Mouse (Mus musculus) brain, adult 2 months (tissue): ENCODE measurements around the gene Pmm1.

Experiments used
- DNase-seq: peaks from one replicate; pipeline ENCODE4 v3.0.0; 2011; ENCODE audit warnings: low read depth, low spot score

Gene Pmm1

GRCm38 (mm10) chr15:81956457-81956856 lies 4.3 kb downstream of the Pmm1 start:
- DNase-seq = peak; percentile 78

- no peak for DNase-seq
These were observed 5.3 kb downstream of the Pmm1 start for GRCm38 (mm10) chr15:81955414-81955813.

GRCm38 (mm10) chr15:81954716-81955115 lies 6.0 kb downstream of the Pmm1 start:
- no peak for DNase-seq

- peak; percentile 80 for DNase-seq
These were observed 6.6 kb downstream of the Pmm1 start for GRCm38 (mm10) chr15:81954151-81954583.

GRCm38 (mm10) chr15:81952310-81952709 lies 8.4 kb downstream of the Pmm1 start:
- DNase-seq = no peak

- DNase-seq = no peak
These were observed 9.6 kb downstream of the Pmm1 start for GRCm38 (mm10) chr15:81951159-81951558.

GRCm38 (mm10) chr15:81950716-81951115 lies 10.0 kb downstream of the Pmm1 start:
- DNase-seq = no peak

- no peak for DNase-seq
These were observed 11.1 kb downstream of the Pmm1 start for GRCm38 (mm10) chr15:81949476-81950131.

GRCm38 (mm10) chr15:81949076-81949475 lies 11.7 kb downstream of the Pmm1 start:
- no peak for DNase-seq

GRCm38 (mm10) chr15:81943176-81943749 lies 17.5 kb downstream of the Pmm1 start:
- DNase-seq = no peak

GRCm38 (mm10) chr15:81941010-81941409 lies 19.7 kb downstream of the Pmm1 start:
- no peak for DNase-seq

- peak; percentile 71 for DNase-seq
These were observed 20.5 kb downstream of the Pmm1 start for GRCm38 (mm10) chr15:81940219-81940618.

- DNase-seq = no peak
These were observed 21.0 kb downstream of the Pmm1 start for GRCm38 (mm10) chr15:81939774-81940173.

- peak; percentile 90 for DNase-seq
These were observed 21.5 kb downstream of the Pmm1 start for GRCm38 (mm10) chr15:81939157-81939715.

GRCm38 (mm10) chr15:81938246-81938645 lies 22.5 kb downstream of the Pmm1 start:
- DNase-seq = peak; percentile 90

- DNase-seq = peak; percentile 88
These were observed 23.4 kb downstream of the Pmm1 start for GRCm38 (mm10) chr15:81937098-81937972.

- DNase-seq = peak; percentile 94
These were observed 24.1 kb downstream of the Pmm1 start, which contains the start of gene Csdc2 for GRCm38 (mm10) chr15:81936679-81937078. Gene Csdc2 (plus strand): TSS chr15:81936759.

GRCm38 (mm10) chr15:81935869-81936637 lies 24.7 kb downstream of the Pmm1 start:
- DNase-seq = no peak

GRCm38 (mm10) chr15:81933986-81934385 lies 26.7 kb downstream of the Pmm1 start:
- no peak for DNase-seq

- peak; percentile 89 for DNase-seq
These were observed 27.7 kb downstream of the Pmm1 start for GRCm38 (mm10) chr15:81932951-81933470.

GRCm38 (mm10) chr15:81928277-81928676 lies 32.5 kb downstream of the Pmm1 start:
- DNase-seq = peak; percentile 48
